Mouse (Mus musculus) liver, embryonic 14.5 days (tissue): ENCODE data around the gene Prss36.

Experiments
- CTCF ChIP-seq: IDR thresholded peaks from 2 replicates; pipeline ENCODE4 v1.5.1; 2016; ENCODE audit warnings: antibody characterized with exemption, low read depth, control low read depth
- EP300 ChIP-seq: IDR thresholded peaks from 2 replicates; pipeline ENCODE4 v1.6.1; 2016; ENCODE audit warnings: antibody characterized with exemption, low read depth

DNA sequence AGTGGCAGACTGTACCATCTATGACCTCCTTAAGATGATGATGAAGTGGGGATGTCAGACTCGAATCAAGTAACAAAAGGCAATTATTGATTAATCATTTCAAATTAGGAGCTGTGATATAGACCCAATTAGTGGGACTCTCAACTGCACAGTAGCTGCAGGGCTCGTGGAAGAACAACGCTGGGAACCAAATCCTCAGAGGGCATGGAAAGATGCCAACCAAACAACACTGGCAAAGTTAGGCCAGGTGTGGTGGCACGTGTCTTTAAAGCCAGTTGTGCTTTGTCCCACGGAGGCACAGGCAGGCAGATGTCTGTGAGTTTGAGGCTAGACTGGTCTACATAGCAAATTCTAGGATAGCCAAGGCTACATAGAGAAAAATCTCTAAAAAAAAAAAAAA, 15.9 kb downstream of the Prss36 start:
- TF ChIP-seq CTCF (no peak), EP300 (no peak)
